Mouse (Mus musculus) G1E (cell line): ENCODE measurements at regions not wholly inside any gene's neighbourhood (a gene's known extent, or its start where the extent isn't known, plus 50 kb on each side); places are given as distances from the start of the nearest gene placed in this dataset.

ENCODE experiments used
- CTCF ChIP-seq: IDR thresholded peaks from 2 replicates; pipeline ENCODE4 v1.5.1; 2012; ENCODE audit warnings: low read depth, low read length, inconsistent platforms, mixed read lengths
- GATA1 ChIP-seq: IDR thresholded peaks from 2 replicates; pipeline ENCODE4 v1.6.1; 2012; ENCODE audit warnings: borderline replicate concordance, low read length, inconsistent platforms, mixed read lengths
- GATA2 ChIP-seq: IDR thresholded peaks from 2 replicates; pipeline ENCODE4 v1.6.1; 2012; ENCODE audit warnings: low read depth, low read length, inconsistent platforms, borderline replicate concordance
- POLR2AphosphoS5 ChIP-seq: IDR thresholded peaks from 2 replicates; pipeline ENCODE4 v1.6.1; 2012; ENCODE audit warnings: low read depth, low read length, inconsistent platforms; ENCODE audit not compliant: insufficient replicate concordance
- TAL1 ChIP-seq: conservative IDR thresholded peaks from 2 replicates; pipeline ENCODE4 v1.6.1; 2012; ENCODE audit warnings: low read depth, low read length, inconsistent platforms, mixed read lengths

DNA sequence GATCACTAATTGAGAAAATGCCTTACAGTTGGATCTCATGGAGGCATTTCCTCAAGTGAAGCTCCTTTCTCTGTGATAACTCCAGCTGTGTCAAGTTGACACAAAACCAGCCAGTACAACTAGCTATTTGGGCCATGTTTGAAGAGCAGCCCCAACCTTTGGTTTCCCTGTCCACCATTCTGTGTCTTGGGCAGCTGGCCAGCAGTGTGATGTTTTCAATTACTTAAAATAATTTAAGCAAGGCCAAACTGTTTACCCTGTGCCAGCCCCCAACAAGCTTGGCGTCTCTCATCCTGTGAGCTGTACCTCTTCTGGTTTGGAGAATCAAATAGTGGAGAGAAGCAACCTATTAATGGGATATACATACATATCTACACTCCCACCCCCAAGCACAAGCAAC is 122.4 kb upstream of the Slc1a3 start:
- no peak for TF ChIP-seq POLR2AphosphoS5
- no peak for TF ChIP-seq GATA1
- TF ChIP-seq CTCF = no peak
- no peak for TF ChIP-seq GATA2
- no peak for TF ChIP-seq TAL1
